Mouse (Mus musculus): Measurements from ENCODE around the gene Cacna1b. TPM values are rescaled to one million over a fixed set of nuclear protein-coding genes. Genes with fewer than 3 reads are reported as not detected.

The Cacna1b gene
- 0.96 TPM in 1 of 2 replicates, not detected in the other for polyA plus RNA-seq (2012; ENCODE audit: low replicate concordance)

GRCm38 (mm10) chr2:24763115-24763557, at the start of gene Cacna1b:
Cacna1b (minus strand) TSS chr2:24763152.

Other genes starting within 250 kb of the Cacna1b start
- 52.3 and 54.3 TPM in 2 replicates for gene Ehmt1, start 156.5 kb upstream of the Cacna1b start, polyA plus RNA-seq (2012; ENCODE audit: low replicate concordance)
- gene Arrdc1, start 172.1 kb upstream of the Cacna1b start, polyA plus RNA-seq (2012; ENCODE audit: low replicate concordance): 22.6 and 81.1 TPM in 2 replicates
- 14.3 and 15.5 TPM in 2 replicates for gene Zmynd19, start 186.6 kb upstream of the Cacna1b start, polyA plus RNA-seq (2012; ENCODE audit: low replicate concordance)
- gene Dph7, start 199.2 kb upstream of the Cacna1b start, polyA plus RNA-seq (2012; ENCODE audit: low replicate concordance): 5.9 and 10.6 TPM in 2 replicates
- gene Mrpl41, start 211.9 kb upstream of the Cacna1b start, polyA plus RNA-seq (2012; ENCODE audit: low replicate concordance): 7.7 and 44.8 TPM in 2 replicates
- 4.3 and 5.1 TPM in 2 replicates for gene Pnpla7, start 212.9 kb upstream of the Cacna1b start, polyA plus RNA-seq (2012; ENCODE audit: low replicate concordance)